ENCODE assay signal across 28 mouse cellular contexts in the genomic region with DNA sequence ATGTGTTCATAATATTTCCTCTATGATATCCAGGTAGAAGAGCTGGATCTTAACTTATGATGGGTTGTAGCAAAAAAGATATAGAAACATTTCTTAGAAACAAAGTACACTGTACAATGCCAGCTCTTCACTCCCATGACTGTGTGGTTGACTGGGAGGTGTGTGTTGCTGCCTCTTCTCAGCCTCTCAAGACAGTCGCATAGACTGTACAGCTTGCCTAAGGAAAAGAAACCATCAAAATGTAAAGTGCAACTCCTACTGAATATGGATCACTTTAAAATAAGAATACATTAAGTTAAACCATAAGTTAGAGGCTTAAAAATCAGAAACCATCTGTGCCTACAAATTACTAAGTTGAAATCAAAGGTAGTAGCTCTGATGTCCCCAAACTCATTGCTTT.
"Had no signal": no experiment of that assay in that cellular context is flagged by ENCODE, and none has a peak within 500 bp of the region (broad histone marks: within the 10 kb centered on the region; RNA-seq: fewer than 3 reads in every experiment).

No protein-coding gene starts in this region.

- H3K4me1 ChIP-seq: embryonic facial prominence, embryonic 10.5 days; embryonic facial prominence, embryonic 12.5 days; embryonic facial prominence, embryonic 13.5 days; embryonic facial prominence, embryonic 15.5 days; forebrain, embryonic 10.5 days; forebrain, embryonic 15.5 days; heart, embryonic 10.5 days; heart, embryonic 12.5 days; heart, embryonic 13.5 days had no signal

- H3K27ac ChIP-seq: embryonic facial prominence, embryonic 10.5 days; embryonic facial prominence, embryonic 12.5 days; embryonic facial prominence, embryonic 13.5 days; embryonic facial prominence, embryonic 15.5 days; forebrain, embryonic 10.5 days; forebrain, embryonic 15.5 days; gastrocnemius, adult 2 months; heart, adult 2 months; heart, embryonic 10.5 days; heart, embryonic 13.5 days had no signal

- H3K9ac ChIP-seq: embryonic facial prominence, embryonic 12.5 days; embryonic facial prominence, embryonic 13.5 days; embryonic facial prominence, embryonic 15.5 days; forebrain, embryonic 15.5 days; heart, embryonic 12.5 days; heart, embryonic 13.5 days had no signal

- ATAC-seq: forebrain, embryonic 14.5 days; forebrain, embryonic 15.5 days had no signal

- H3K9me3 ChIP-seq: embryonic facial prominence, embryonic 10.5 days; embryonic facial prominence, embryonic 12.5 days; embryonic facial prominence, embryonic 13.5 days; embryonic facial prominence, embryonic 15.5 days; forebrain, embryonic 10.5 days; forebrain, embryonic 15.5 days; heart, embryonic 10.5 days; heart, embryonic 12.5 days; heart, embryonic 13.5 days had no signal

- H3K36me3 ChIP-seq: embryonic facial prominence, embryonic 10.5 days; embryonic facial prominence, embryonic 12.5 days; embryonic facial prominence, embryonic 13.5 days; embryonic facial prominence, embryonic 15.5 days; forebrain, embryonic 10.5 days; forebrain, embryonic 15.5 days; heart, embryonic 10.5 days; heart, embryonic 12.5 days; heart, embryonic 13.5 days had no signal

- DNase-seq: cerebellum, adult 2 months; cerebellum, adult 8-10 months; cerebellum, adult 9-10 months; cerebellum, adult 9-11 months; cerebellum, postnatal 10 days; cerebellum, postnatal 14 days; cerebellum, postnatal 25 days; cerebellum, postnatal 36 days; gastrocnemius, adult 2 months; gastrocnemius, postnatal 10 days; gastrocnemius, postnatal 14 days; gastrocnemius, postnatal 25 days; gastrocnemius, postnatal 36 days; heart, adult 11 months; heart, adult 18-20 months; heart, adult 2 months had no signal

- H3K27me3 ChIP-seq: embryonic facial prominence, embryonic 12.5 days; embryonic facial prominence, embryonic 13.5 days; embryonic facial prominence, embryonic 15.5 days; forebrain, embryonic 15.5 days; heart, embryonic 12.5 days; heart, embryonic 13.5 days had no signal

- H3K4me2 ChIP-seq: embryonic facial prominence, embryonic 12.5 days; embryonic facial prominence, embryonic 13.5 days; embryonic facial prominence, embryonic 15.5 days; forebrain, embryonic 15.5 days; heart, embryonic 11.5 days; heart, embryonic 12.5 days; heart, embryonic 13.5 days had no signal

- H3K4me3 ChIP-seq: embryonic facial prominence, embryonic 10.5 days; embryonic facial prominence, embryonic 12.5 days; embryonic facial prominence, embryonic 13.5 days; embryonic facial prominence, embryonic 15.5 days; erythroblast, embryonic 14.5 days; forebrain, embryonic 10.5 days; forebrain, embryonic 15.5 days; gastrocnemius, adult 2 months; heart, adult 2 months; heart, embryonic 10.5 days; heart, embryonic 12.5 days; heart, embryonic 13.5 days had no signal
